Mouse (Mus musculus): ENCODE measurements around the gene BC005537.

DNA sequence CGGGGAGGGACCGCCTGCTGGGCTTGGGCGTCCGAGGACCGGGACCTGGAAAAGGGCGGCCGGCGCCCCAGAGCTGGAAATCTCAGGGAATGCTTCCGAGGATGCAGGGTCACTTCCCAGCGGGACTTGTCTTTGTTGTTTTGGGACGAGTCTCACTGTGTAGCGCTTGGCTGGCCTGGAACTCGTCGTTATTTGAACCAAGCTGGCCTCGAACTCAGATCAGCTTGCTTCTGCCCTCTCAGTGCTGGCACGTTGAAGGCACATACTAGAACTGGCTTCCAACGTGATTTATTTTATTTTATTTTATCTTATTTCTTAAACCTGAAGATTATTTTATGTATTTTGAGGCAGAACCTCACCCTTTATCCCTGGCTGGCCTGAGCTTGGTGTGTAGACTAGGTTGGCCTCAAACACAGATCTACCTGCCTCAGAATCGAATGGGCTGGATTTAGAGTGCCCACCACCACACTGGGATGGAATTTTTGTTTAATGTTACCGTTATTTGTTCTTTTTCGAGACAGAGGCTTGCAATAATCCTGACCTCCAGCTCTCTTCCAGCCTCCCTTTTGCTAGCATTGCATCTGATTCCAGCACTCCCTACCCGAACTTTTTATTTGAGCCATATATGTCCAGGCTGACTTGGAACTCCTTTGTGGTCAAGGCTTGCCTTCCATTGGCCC is 30.8 kb downstream of the BC005537 start:
- TF ChIP-seq CTCF (IDR thresholded peaks at IDR 0.05; ENCODE audit: insufficient read depth, low read depth, low read length) (no peak), POLR2A (IDR thresholded peaks at IDR 0.05; ENCODE audit: insufficient read depth, low read depth, low read length) (no peak)
